ENCODE assay signal across 15 mouse cellular contexts in genomic region chr16:41408850-41409249, GRCm38 (mm10).
A peak's percentile ranks its signal among the peaks of the same experiment; 100 is the strongest.
DNase-seq lines count a peak whose midpoint lies in the region; ATAC-seq and TF ChIP-seq lines count a peak whose summit lies in the region.
"Had no signal": no experiment of that assay in that cellular context is flagged by ENCODE, and none has a peak within 500 bp of the region (broad histone marks: within the 10 kb centered on the region; RNA-seq: fewer than 3 reads in every experiment).

No protein-coding gene starts in this region.

- no peak overlapping the region for H3K27ac ChIP-seq in testis, adult 2 months (ENCODE audit: control insufficient read depth, insufficient read depth, low read depth, low read length)
- H3K27ac ChIP-seq: embryonic facial prominence, embryonic 13.5 days; limb, embryonic 13.5 days had no signal

- H3K4me1 ChIP-seq in testis, adult 2 months (ENCODE audit: control insufficient read depth, insufficient read depth, low read length): no peaks in the 10 kb centered on the region; the same call in 1 of the 2 replicates
- H3K4me1 ChIP-seq: embryonic facial prominence, embryonic 13.5 days; limb, embryonic 13.5 days had no signal

- H3K4me3 ChIP-seq in testis, adult 2 months (ENCODE audit: control insufficient read depth, low read depth, low read length): peak overlapping the region; percentile 55; the same call in 1 of the 2 replicates
- H3K4me3 ChIP-seq: embryonic facial prominence, embryonic 13.5 days; limb, embryonic 13.5 days had no signal

- no peak for DNase-seq in testis, postnatal 10 days (ENCODE audit: low spot score)
- DNase-seq in ZHBTc4 (ENCODE audit: low read depth, low spot score): peak; percentile 23
- DNase-seq in kidney, adult 9 months: peak; percentile 35
- DNase-seq in thymus, postnatal 14 days: no peak
- DNase-seq in right cerebral cortex, postnatal 4 days: no peak
- DNase-seq: cerebellum, adult 2 months; heart, adult 18-20 months; layer of hippocampus, postnatal 36 days; lung, embryonic 14.5 days; right cerebral cortex, adult 18-20 months had no signal

- no peaks in the 10 kb centered on the region for H3K36me3 ChIP-seq in testis, adult 2 months (ENCODE audit: control insufficient read depth, insufficient read depth, low read length)
- H3K36me3 ChIP-seq: embryonic facial prominence, embryonic 13.5 days; limb, embryonic 13.5 days had no signal

- H3K27me3 ChIP-seq in testis, adult 2 months (ENCODE audit: control insufficient read depth, insufficient read depth, low read length): no peaks in the 10 kb centered on the region
- H3K27me3 ChIP-seq: embryonic facial prominence, embryonic 13.5 days; limb, embryonic 13.5 days had no signal

- no peak for ATAC-seq in cerebellum, adult (ENCODE audit: insufficient number of reproducible peaks, low FRiP score, low TSS enrichment)
- ATAC-seq: inflammation-experienced regulatory T-cells, adult 6 months had no signal

- no peak for TF ChIP-seq POLR2A in testis, adult 2 months (IDR thresholded peaks at IDR 0.05; ENCODE audit: control insufficient read depth, low read depth, low read length)

- TF ChIP-seq CTCF in testis, adult 2 months (IDR thresholded peaks at IDR 0.05; ENCODE audit: control insufficient read depth, insufficient read depth, insufficient replicate concordance, low read depth, low read length): peak; percentile 35; the same call in 1 of the 2 replicates

Comparison
In these comparisons a context has a peak if more than half of its experiments do, and no peak if none do; other contexts are left out.
1. DNase-seq: peak in ZHBTc4 (single experiment) and kidney, adult 9 months (single experiment); none in testis, postnatal 10 days (single experiment), thymus, postnatal 14 days (single experiment) and right cerebral cortex, postnatal 4 days (single experiment).